In the genomic region with DNA sequence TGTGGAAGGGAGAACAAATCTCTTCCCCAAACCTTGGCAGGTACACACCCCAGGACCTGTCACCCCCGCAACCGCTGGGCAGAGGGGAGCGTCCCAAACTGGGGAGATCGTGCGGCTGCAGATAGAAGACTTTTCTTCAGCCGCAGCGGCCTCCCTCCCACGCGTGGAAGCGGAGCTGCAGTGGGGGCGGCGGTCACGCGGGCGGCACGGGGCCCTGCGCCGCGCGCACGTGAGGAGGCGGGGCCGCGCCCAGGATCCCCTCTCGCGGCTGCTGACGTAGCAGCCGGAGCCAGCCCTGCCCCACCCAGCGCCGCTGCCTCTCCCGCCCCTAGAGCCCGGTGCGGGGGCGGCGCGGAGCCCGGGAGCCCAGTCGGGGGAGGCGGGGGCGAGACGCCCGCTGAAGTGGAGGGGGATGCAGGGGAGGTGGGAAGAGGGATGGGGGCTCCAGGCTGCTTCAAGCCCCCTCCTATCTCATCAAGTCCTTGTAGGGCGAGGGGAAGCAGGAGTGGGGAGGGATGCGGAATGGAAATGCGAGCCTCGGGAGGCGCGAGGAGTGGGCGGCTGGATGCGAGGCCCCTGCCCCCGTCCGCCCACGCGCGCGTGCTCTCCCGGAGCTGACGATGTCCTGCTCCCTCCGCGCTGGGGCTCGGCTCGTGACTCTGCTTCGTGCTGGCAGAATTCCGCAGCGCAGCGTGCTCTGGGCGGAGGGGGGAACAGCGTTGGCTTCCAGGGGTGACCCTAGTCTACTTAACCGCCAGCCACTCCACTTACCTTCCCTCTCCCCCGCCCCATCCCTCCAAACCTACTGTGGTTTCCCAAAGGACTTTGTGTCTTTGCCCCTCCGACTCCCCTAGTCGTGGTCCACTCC, we compare ENCODE assay signal across 8 mouse cellular contexts.
A peak's percentile ranks its signal among the peaks of the same experiment; 100 is the strongest.
DNase-seq lines count a peak whose midpoint lies in the region; ATAC-seq and TF ChIP-seq lines count a peak whose summit lies in the region.

No protein-coding gene starts in this region.

- peak overlapping the region; percentile 65 for H3K9ac ChIP-seq in heart, embryonic 15.5 days
- H3K9ac ChIP-seq in liver, embryonic 12.5 days = peak overlapping the region; percentile 39; the same call in 1 of the 2 replicates
- H3K9ac ChIP-seq in stomach, embryonic 14.5 days (replicated peaks; ENCODE audit: low read depth, low read length) = peak overlapping the region; percentile 38

- peak overlapping the region; percentile 98 for H3K4me2 ChIP-seq in heart, embryonic 15.5 days
- peak overlapping the region; percentile 75 for H3K4me2 ChIP-seq in liver, embryonic 12.5 days
- peak overlapping the region; percentile 82 for H3K4me2 ChIP-seq in stomach, embryonic 14.5 days (replicated peaks; ENCODE audit: low read depth, low read length)

- H3K27me3 ChIP-seq in forebrain, embryonic 10.5 days (ENCODE audit: poor library complexity, severe bottlenecking) = peaks cover 53% of the 10 kb centered on the region
- H3K27me3 ChIP-seq in heart, embryonic 15.5 days = peaks cover 19% of the 10 kb centered on the region
- peaks cover 72% of the 10 kb centered on the region for H3K27me3 ChIP-seq in liver, embryonic 12.5 days (replicated peaks)
- H3K27me3 ChIP-seq in stomach, embryonic 14.5 days (ENCODE audit: control insufficient read depth, insufficient read depth, low read length) = 0 out of 2 replicates have a peak, but pooled peaks cover 5% of the 10 kb centered on the region

- WGBS in forebrain, embryonic 10.5 days = under 1% methylated on average over 71 of the region's 72 CpGs
- under 1% methylated on average over 71 of the region's 72 CpGs for WGBS in heart, embryonic 15.5 days
- WGBS in liver, embryonic 12.5 days (ENCODE audit: insufficient replicate concordance) = 2% methylated on average over 67 of the region's 72 CpGs
- under 1% methylated on average over 70 of the region's 72 CpGs for whole genome bisulfite sequencing in stomach, embryonic 14.5 days

- TF ChIP-seq POLR2A in brain, embryonic 14.5 days (IDR thresholded peaks at IDR 0.05; ENCODE audit: borderline replicate concordance, extremely low read depth, insufficient read depth, insufficient read length, poor library complexity, severe bottlenecking) = peak; percentile 33; the same call in 1 of the 2 replicates

- peaks cover 27% of the 10 kb centered on the region for H3K4me1 ChIP-seq in forebrain, embryonic 10.5 days
- peaks cover 14% of the 10 kb centered on the region for H3K4me1 ChIP-seq in heart, embryonic 15.5 days (replicated peaks)
- H3K4me1 ChIP-seq in liver, embryonic 12.5 days = peaks cover 11% of the 10 kb centered on the region
- H3K4me1 ChIP-seq in stomach, embryonic 14.5 days (ENCODE audit: control insufficient read depth, insufficient read depth, low read length) = no peaks in the 10 kb centered on the region

- TF ChIP-seq CTCF in brain, embryonic 14.5 days (IDR thresholded peaks at IDR 0.05; ENCODE audit: borderline replicate concordance, extremely low read depth, insufficient read depth, insufficient read length) = no peak

- peak overlapping the region; percentile 72 for H3K4me3 ChIP-seq in forebrain, embryonic 10.5 days
- peak overlapping the region; percentile 62 for H3K4me3 ChIP-seq in heart, embryonic 15.5 days
- peak overlapping the region; percentile 46 for H3K4me3 ChIP-seq in liver, embryonic 12.5 days
- peak overlapping the region; percentile 42 for H3K4me3 ChIP-seq in stomach, embryonic 14.5 days (ENCODE audit: low read depth, low read length)

- peak; percentile 82 for DNase-seq in B cell, adult 2 months
- peak; percentile 90 for DNase-seq in brain, embryonic 14.5 days (ENCODE audit: low read depth)
- peak; percentile 63 for DNase-seq in forebrain, embryonic 10.5 days (ENCODE audit: extremely low spot score, low spot score)
- peak; percentile 79 for DNase-seq in kidney, postnatal 14 days
- DNase-seq in natural killer cell, adult 2 months (ENCODE audit: low spot score in 2 of 2) = peak; percentile 18 to 68

- H3K36me3 ChIP-seq in forebrain, embryonic 10.5 days (replicated peaks) = no peaks in the 10 kb centered on the region
- no peaks in the 10 kb centered on the region for H3K36me3 ChIP-seq in heart, embryonic 15.5 days
- H3K36me3 ChIP-seq in liver, embryonic 12.5 days = no peaks in the 10 kb centered on the region
- no peaks in the 10 kb centered on the region for H3K36me3 ChIP-seq in stomach, embryonic 14.5 days (ENCODE audit: control insufficient read depth, insufficient read depth, low read length)

- H3K27ac ChIP-seq in forebrain, embryonic 10.5 days = peak overlapping the region; percentile 91
- H3K27ac ChIP-seq in heart, embryonic 15.5 days = peak overlapping the region; percentile 44; the same call in 1 of the 2 replicates
- H3K27ac ChIP-seq in liver, embryonic 12.5 days = no peak overlapping the region
- no peak overlapping the region for H3K27ac ChIP-seq in stomach, embryonic 14.5 days (ENCODE audit: low read length)

- no peaks in the 10 kb centered on the region for H3K9me3 ChIP-seq in forebrain, embryonic 10.5 days
- no peaks in the 10 kb centered on the region for H3K9me3 ChIP-seq in heart, embryonic 15.5 days (replicated peaks)
- no peaks in the 10 kb centered on the region for H3K9me3 ChIP-seq in liver, embryonic 12.5 days (replicated peaks)
- H3K9me3 ChIP-seq in stomach, embryonic 14.5 days (ENCODE audit: control insufficient read depth, low read depth, low read length) = no peaks in the 10 kb centered on the region

- peak; percentile 83 for ATAC-seq in heart, embryonic 15.5 days (replicated peaks; ENCODE audit: insufficient number of reproducible peaks, insufficient read depth, low FRiP score, low read depth)
- peak; percentile 75 for ATAC-seq in liver, embryonic 12.5 days
- ATAC-seq in stomach, embryonic 14.5 days (ENCODE audit: insufficient number of reproducible peaks, insufficient read depth, low FRiP score, low read depth) = peak; percentile 80

Comparison
In these comparisons a context has a peak if more than half of its experiments do, and no peak if none do; other contexts are left out.
1. H3K27ac ChIP-seq: peak in forebrain, embryonic 10.5 days (single experiment) and heart, embryonic 15.5 days (single experiment); none in liver, embryonic 12.5 days (single experiment) and stomach, embryonic 14.5 days (single experiment).
2. Peak in every context shown above with its lines, with median percentiles within 50 percentile points of each other: DNase-seq, H3K4me3 ChIP-seq, ATAC-seq, H3K4me2 ChIP-seq and H3K9ac ChIP-seq.